Mouse (Mus musculus) neural tube, embryonic 11.5 days (tissue): ENCODE measurements at regions not wholly inside any gene's neighbourhood (a gene's known extent, or its start where the extent isn't known, plus 50 kb on each side); places are given as distances from the start of the nearest gene placed in this dataset.
"Not testable (repeated sequence)": the region's sequence is repeated elsewhere in the genome, so short reads cannot be mapped to it uniquely, and the experiment has no call there.

ENCODE experiments used
- ATAC-seq: fragments of 200-750 bp; cut with Nextera tagmentation; 2 replicates; pipeline ENCODE4 v1.8.0; 2017; ENCODE audit warnings: moderate number of reproducible peaks, mild to moderate bottlenecking, moderate TSS enrichment, moderate library complexity; ENCODE audit not compliant: insufficient read depth, low FRiP score, low TSS enrichment
- DNase-seq: peaks from one replicate; pipeline ENCODE4 v3.0.0-alpha.2; 2015; ENCODE audit warnings: low spot score
- H3K27ac ChIP-seq: fragments of 300-500 bp; sonication (generic); 2 replicates; pipeline ENCODE4 v1.5.1; 2014; ENCODE audit warnings: low read depth, mild to moderate bottlenecking, low read length
- H3K27me3 ChIP-seq: fragments of 300-500 bp; sonication (generic); 2 replicates; pipeline ENCODE4 v1.6.1; 2014; ENCODE audit warnings: mild to moderate bottlenecking, low read length, mixed read lengths; ENCODE audit not compliant: control insufficient read depth, insufficient read depth
- H3K36me3 ChIP-seq: fragments of 300-500 bp; sonication (generic); 2 replicates; pipeline ENCODE4 v1.6.1; 2014; ENCODE audit warnings: mild to moderate bottlenecking, low read length, moderate library complexity, mixed read lengths; ENCODE audit not compliant: control insufficient read depth, insufficient read depth
- H3K4me1 ChIP-seq: fragments of 300-500 bp; sonication (generic); 2 replicates; pipeline ENCODE4 v1.6.1; 2014; ENCODE audit warnings: low read length, mixed read lengths; ENCODE audit not compliant: control insufficient read depth, insufficient read depth
- H3K4me2 ChIP-seq: fragments of 300-500 bp; sonication (generic); 2 replicates; pipeline ENCODE4 v1.6.1; 2014; ENCODE audit warnings: low read depth, mild to moderate bottlenecking, moderate library complexity
- H3K4me3 ChIP-seq: fragments of 300-500 bp; sonication (generic); 2 replicates; pipeline ENCODE4 v1.5.1; 2014; ENCODE audit warnings: low read depth, low read length
- H3K9ac ChIP-seq: fragments of 300-500 bp; sonication (generic); 2 replicates; pipeline ENCODE4 v1.6.1; 2014; ENCODE audit warnings: mild to moderate bottlenecking, low read length
- H3K9me3 ChIP-seq: fragments of 300-500 bp; sonication (generic); 2 replicates; pipeline ENCODE4 v1.6.1; 2016; ENCODE audit warnings: low read length; ENCODE audit not compliant: control insufficient read depth
- WGBS: fragments of 180-500 bp; shearing (Covaris S2); extraction: QIAGEN DNeasy Blood & Tissue Kit; methylation state at CpG from one replicate; pipeline ENCODE4 v1.1.7; 2014; 5-methylcytosine and 5-hydroxymethylcytosine counted together

- Histone ChIP-seq H3K4me1 (no peaks in the 10 kb centered on the region), H3K9ac (no peak overlapping the region), H3K36me3 (no peaks in the 10 kb centered on the region), H3K9me3 (no peaks in the 10 kb centered on the region), H3K27me3 (no peaks in the 10 kb centered on the region), H3K4me2 (no peak overlapping the region), H3K27ac (no peak overlapping the region), H3K4me3 (no peak overlapping the region)
- ATAC-seq, result no peak
- 81% methylated on average over 1 of the region's 1 CpGs for WGBS
- DNase-seq, result no peak
Observed at GRCm38 (mm10) chr1:161663351-161663750, 124.9 kb downstream of the Fasl start.

GRCm38 (mm10) chr1:161662241-161662640 is 126.1 kb downstream of the Fasl start:
- no peak overlapping the region for H3K4me3 ChIP-seq
- no peaks in the 10 kb centered on the region for H3K36me3 ChIP-seq
- DNase-seq (no peak), ATAC-seq (no peak)
- H3K4me1 ChIP-seq, result no peaks in the 10 kb centered on the region
- H3K27ac ChIP-seq, result no peak overlapping the region
- H3K27me3 ChIP-seq, result no peaks in the 10 kb centered on the region
- H3K9me3 ChIP-seq, result no peaks in the 10 kb centered on the region
- no peak overlapping the region for H3K4me2 ChIP-seq
- WGBS, result 89% methylated on average over 2 of the region's 2 CpGs
- no peak overlapping the region for H3K9ac ChIP-seq

- ATAC-seq, result no peak
- 81% methylated on average over 1 of the region's 1 CpGs for WGBS
- no peak overlapping the region for H3K4me2 ChIP-seq
- no peak for DNase-seq
- no peaks in the 10 kb centered on the region for H3K9me3 ChIP-seq
- no peaks in the 10 kb centered on the region for H3K4me1 ChIP-seq
- no peak overlapping the region for H3K4me3 ChIP-seq
- no peak overlapping the region for H3K27ac ChIP-seq
- H3K9ac ChIP-seq, result no peak overlapping the region
- H3K27me3 ChIP-seq, result no peaks in the 10 kb centered on the region
- H3K36me3 ChIP-seq, result no peaks in the 10 kb centered on the region
Observed at GRCm38 (mm10) chr1:161657511-161657910, 130.8 kb downstream of the Fasl start.

GRCm38 (mm10) chr1:161649387-161649786 is 138.9 kb downstream of the Fasl start:
- 60% methylated on average over 2 of the region's 2 CpGs for WGBS
- no peaks in the 10 kb centered on the region for H3K4me1 ChIP-seq

GRCm38 (mm10) chr1:161632098-161632497 is 137.6 kb downstream of the Tnfsf18 start:
- no peak for ATAC-seq
- no peaks in the 10 kb centered on the region for H3K27me3 ChIP-seq
- no peak overlapping the region for H3K9ac ChIP-seq
- H3K4me1 ChIP-seq, result no peaks in the 10 kb centered on the region
- no peak overlapping the region for H3K4me3 ChIP-seq
- no peak overlapping the region for H3K4me2 ChIP-seq
- no peaks in the 10 kb centered on the region for H3K9me3 ChIP-seq
- no peaks in the 10 kb centered on the region for H3K36me3 ChIP-seq
- WGBS, result 91% methylated on average over 5 of the region's 5 CpGs
- H3K27ac ChIP-seq, result no peak overlapping the region
- no peak for DNase-seq

More at GRCm38 (mm10) chr1:161649387-161649786, 138.9 kb downstream of the Fasl start:
- Histone ChIP-seq H3K9ac (no peak overlapping the region), H3K9me3 (no peaks in the 10 kb centered on the region), H3K4me3 (no peak overlapping the region), H3K36me3 (no peaks in the 10 kb centered on the region), H3K27ac (no peak overlapping the region), H3K27me3 (no peaks in the 10 kb centered on the region), H3K4me2 (no peak overlapping the region)
- DNase-seq (no peak), ATAC-seq (no peak)

- 86% methylated on average over 6 of the region's 6 CpGs for WGBS
- H3K36me3 ChIP-seq, result no peaks in the 10 kb centered on the region
- no peak for ATAC-seq
- H3K27me3 ChIP-seq, result no peaks in the 10 kb centered on the region
- H3K4me3 ChIP-seq, result no peak overlapping the region
- no peak overlapping the region for H3K4me2 ChIP-seq
- H3K4me1 ChIP-seq, result no peaks in the 10 kb centered on the region
- no peaks in the 10 kb centered on the region for H3K9me3 ChIP-seq
- H3K9ac ChIP-seq, result no peak overlapping the region
- DNase-seq, result no peak
- no peak overlapping the region for H3K27ac ChIP-seq
Observed at GRCm38 (mm10) chr1:161621291-161621690, 126.8 kb downstream of the Tnfsf18 start.

GRCm38 (mm10) chr1:161614091-161614490 is 119.6 kb downstream of the Tnfsf18 start:
- not testable (repeated sequence) for DNase-seq, H3K27me3 ChIP-seq, H3K4me1 ChIP-seq, H3K27ac ChIP-seq, H3K9ac ChIP-seq, H3K4me2 ChIP-seq, H3K4me3 ChIP-seq, H3K9me3 ChIP-seq, H3K36me3 ChIP-seq, ATAC-seq
- WGBS, result 92% methylated on average over 6 of the region's 7 CpGs

GRCm38 (mm10) chr1:161613658-161614057 is 119.2 kb downstream of the Tnfsf18 start:
- H3K27ac ChIP-seq, H3K27me3 ChIP-seq, H3K9me3 ChIP-seq, H3K36me3 ChIP-seq, H3K4me2 ChIP-seq, DNase-seq, H3K4me3 ChIP-seq, ATAC-seq, H3K4me1 ChIP-seq, H3K9ac ChIP-seq: not testable (repeated sequence)
- 94% methylated on average over 10 of the region's 10 CpGs for WGBS

GRCm38 (mm10) chr1:161607446-161607845 is 113.0 kb downstream of the Tnfsf18 start:
- Histone ChIP-seq H3K27me3 (no peaks in the 10 kb centered on the region), H3K9me3 (no peaks in the 10 kb centered on the region), H3K36me3 (no peaks in the 10 kb centered on the region), H3K27ac (no peak overlapping the region), H3K4me1 (no peaks in the 10 kb centered on the region), H3K4me3 (no peak overlapping the region), H3K9ac (no peak overlapping the region), H3K4me2 (no peak overlapping the region)
- DNase-seq, result no peak
- no peak for ATAC-seq
- 88% methylated on average over 4 of the region's 4 CpGs for WGBS
